Mouse (Mus musculus) T-helper 17 cell (primary cell): ENCODE measurements around the gene Zfp934.
"Not testable (repeated sequence)": the region's sequence is repeated elsewhere in the genome, so short reads cannot be mapped to it uniquely, and the experiment has no call there.

Experiments used
- in situ Hi-C, 2 experiments: fragments of 300-600 bp; cut with MboI, MseI; formaldehyde crosslinking; loops; 1 replicate in 1 of 2; 2 replicates in 1 of 2; pipeline ENCODE4 v1.15.1; 2025; ENCODE audit warnings: high pct_unique_total_duplicates in 2 of 2

Gene Zfp934

DNA sequence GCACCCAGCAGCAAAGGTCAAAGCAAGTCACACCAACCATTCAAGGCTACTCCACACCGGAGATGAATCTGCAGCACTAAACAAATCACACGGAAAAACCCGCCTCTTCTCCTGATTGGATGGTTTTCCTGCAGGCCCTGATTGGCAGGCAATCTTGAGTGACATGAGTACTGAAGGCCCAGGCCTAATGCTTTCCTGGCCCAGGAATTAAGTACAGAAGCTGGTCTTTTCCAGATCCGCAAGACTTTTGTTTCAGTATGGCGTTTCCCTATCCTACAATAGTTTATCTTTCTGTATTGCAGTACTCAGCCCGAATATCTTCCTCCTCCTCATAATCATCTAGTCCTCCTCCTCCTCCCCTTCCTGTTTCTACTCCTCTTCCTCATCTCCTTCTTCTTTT, at the start of gene Zfp934:
Gene Zfp934 (minus strand): TSS at position 101 of the 400 bp plus-strand sequence.
- in situ Hi-C loops, result loop anchor here in 1 of 2 experiments (5.0 kb wide), 1 partner anchor 489 kb away; no protein-coding TSS in a partner anchor

DNA sequence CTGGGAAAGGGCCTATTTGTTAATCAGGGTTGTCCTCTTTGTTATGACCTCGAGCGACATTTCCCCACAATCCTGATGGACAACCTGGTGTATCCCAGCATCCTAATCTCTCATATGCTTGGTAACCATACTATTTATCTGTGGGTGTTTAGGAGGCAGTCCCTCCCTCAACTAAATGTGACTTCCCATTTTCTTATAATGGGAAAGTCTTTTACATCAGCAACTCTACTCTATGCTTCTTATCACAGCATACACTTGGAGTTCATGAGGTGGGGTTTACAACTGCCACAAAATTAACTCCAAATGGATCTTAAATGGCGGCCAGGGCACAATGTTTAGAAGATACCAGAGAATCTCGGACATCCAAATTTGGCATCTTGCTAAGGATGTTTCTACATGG, 46.5 kb upstream of the Zfp934 start:
- in situ Hi-C loops, result loop anchor here in 1 of 2 experiments (10.0 kb wide), 1 partner anchor 1723 kb away; the partner anchor contains the start of genes Ctla2b and Gm49392

DNA sequence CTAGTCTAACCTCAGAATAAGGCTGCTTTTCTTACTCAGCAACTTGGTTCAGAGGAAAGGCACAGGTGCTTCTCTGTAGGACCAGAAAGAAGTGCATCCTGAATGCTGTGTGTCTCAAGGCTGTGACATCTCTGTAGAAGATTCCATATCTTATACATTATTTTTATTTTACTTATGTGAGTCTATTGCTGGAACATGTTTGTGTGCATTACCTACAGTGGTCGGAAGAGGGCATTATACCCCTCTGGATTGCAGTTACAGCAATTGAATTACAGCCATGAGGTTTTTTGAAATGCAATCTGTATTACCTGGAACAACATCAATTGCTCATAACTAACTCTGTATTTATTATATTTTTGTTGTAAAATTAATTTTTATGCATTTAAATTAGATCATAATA, 9.3 kb downstream of the Zfp934 start:
- in situ Hi-C loops, result not testable (repeated sequence)

DNA sequence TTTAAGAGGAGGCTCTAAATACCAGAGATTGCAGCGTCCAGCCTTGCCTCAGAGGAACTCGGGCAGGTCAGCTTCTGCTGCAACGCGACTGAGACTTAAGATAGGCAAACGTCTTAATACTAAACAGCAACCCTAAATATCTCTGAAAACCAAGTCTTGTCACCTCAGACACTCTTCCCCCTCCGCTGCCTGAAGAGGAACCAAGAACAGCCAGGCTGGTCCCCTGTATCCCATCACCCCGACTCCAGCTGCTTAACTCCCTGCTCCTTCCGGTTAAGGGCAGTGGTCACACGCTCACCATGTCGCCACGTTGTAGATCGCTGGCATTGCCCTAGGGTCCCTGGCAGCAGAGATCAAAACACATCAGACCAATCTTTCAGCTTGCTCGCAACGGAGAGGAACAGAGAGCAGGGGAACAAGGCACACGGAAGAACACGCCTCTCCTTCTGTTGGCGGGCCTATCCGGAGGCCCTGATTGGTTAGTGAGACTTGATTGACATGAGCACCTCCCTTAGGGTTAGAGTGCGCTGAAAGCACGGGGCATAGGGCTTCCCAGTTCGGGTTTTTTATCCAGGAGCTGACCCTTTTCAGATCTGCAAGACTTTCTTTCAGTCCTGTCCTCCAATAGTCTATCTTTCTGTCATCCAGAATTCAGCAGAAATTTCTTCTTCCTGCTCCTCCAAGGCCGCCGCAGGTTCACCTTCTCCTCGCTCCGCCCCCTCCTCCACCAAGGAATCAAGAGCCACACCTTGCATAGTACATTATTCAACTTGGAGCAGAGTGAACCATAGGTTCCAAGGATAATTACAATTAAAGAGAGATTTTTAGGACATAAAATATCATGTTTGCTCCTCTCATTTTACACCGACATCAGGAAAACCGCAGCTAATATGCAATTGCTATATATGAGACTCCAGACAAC, 12.5 kb downstream of the Zfp934 start, which contains the start of gene Zfp935:
Gene Zfp935 (minus strand): TSS at position 323 of the 922 bp plus-strand sequence.
- in situ Hi-C loops, result loop anchor here (5.0 to 10.0 kb wide), 3 partner anchors 296 to 756 kb away; partner anchors contain the start of gene Fbp2 (in 1 of the 2)

DNA sequence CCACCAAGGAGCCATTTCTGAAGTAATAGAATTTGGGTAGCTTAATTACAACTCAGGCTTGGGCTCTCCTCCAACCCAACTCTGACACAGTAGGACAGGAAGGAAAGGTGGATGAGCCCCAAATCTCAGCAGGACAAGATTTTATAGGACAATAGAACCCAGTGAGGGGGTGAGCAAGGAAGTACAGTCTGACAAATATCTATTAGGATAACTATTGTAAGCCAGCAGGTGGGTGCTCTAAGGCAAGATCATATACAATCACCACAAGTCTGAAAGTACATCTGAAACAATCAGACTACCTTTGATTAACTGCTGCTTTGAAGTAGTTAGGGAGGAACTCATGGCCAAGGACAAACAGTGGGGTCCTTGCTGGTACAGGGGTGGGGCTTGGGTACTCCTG, 40.9 kb downstream of the Zfp934 start:
- in situ Hi-C loops, result loop anchor here in 1 of 2 experiments (5.0 kb wide), 1 partner anchor 498 kb away; no protein-coding TSS in a partner anchor

- in situ Hi-C loops, result not testable (repeated sequence)
These were observed 60.2 kb downstream of the Zfp934 start for GRCm38 (mm10) chr13:62510641-62511420.

DNA sequence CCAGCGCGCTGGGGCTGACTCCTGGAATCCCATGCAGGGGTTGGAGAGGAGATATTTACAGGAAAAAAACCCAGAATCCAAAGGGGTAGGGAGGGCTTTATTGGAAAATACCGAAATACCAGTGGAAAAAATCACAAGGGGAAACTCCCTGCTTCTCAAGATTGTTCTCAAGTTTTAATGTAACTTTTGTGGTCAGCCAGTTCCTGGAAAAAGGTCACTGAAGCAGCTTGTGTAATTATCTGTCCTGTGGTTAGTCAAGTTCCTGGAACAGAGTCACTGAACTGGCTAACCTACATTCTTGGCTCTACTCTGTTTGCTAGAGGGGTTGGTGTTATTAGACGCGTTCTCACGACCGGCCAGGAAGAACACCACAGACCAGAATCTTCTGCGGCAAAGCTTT, 98.3 kb downstream of the Zfp934 start:
- in situ Hi-C loops, result not testable (repeated sequence)

DNA sequence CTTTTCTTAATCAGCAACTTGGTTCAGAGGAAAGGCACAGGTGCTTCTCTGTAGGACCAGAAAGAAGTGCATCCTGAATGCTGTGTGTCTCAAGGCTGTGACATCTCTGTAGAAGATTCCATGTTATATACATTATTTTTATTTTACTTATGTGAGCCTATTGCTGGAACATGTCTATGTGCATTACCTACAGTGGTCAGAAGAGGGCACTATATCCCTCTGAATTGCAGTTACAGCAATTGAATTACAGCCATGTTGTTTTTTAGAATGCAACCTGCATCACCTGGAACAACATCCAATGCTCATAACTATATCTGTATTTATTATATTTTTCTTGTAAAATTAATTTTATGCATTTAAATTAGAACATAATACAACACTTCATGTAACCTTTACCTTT, 101.1 kb downstream of the Zfp934 start:
- in situ Hi-C loops, result loop anchor here (5.0 to 10.0 kb wide), 6 partner anchors 155 to 1765 kb away; partner anchors contain the start of genes 6720489N17Rik (in 1 of the 2) and Platr25 (in 1 of the 2)

DNA sequence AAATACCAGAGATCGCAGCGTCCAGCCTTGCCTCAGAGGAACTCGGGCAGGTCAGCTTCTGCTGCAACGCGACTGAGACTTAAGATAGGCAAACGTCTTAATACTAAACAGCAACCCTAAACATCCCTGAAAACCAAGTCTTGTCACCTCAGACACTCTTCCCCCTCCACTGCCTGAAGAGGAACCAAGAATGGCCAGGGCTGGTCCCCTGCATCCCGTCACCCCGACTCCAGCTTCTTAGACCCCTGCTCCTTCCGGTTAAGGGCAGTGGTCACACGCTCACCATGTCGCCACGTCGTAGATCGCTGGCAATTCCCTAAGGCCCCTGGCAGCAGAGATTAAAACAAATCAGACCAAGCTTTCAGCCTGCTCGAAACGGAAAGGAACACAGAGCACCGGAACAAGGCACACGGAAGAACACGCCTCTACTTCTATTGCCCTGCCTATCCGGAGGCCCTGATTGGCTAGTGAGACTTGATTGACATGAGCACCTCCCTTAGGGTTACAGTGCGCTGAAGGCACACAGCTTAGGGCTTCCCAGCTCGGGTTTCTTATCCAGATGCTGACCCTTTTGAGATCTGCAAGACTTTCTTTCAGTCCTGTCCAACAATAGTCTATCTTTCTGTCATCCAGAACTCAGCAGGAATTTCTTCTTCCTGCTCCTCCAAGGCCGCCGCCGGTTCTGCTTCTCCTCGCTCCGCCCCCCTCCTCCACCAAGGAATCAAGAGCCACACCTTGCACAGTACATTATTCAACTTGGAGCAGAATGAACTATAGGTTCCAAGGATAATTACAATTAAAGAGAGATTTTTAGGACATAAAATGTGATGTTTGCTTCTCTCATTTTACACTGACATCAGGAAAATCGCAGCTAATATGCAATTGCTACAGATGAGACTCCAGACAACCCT, 104.3 kb downstream of the Zfp934 start, which contains the start of gene Gm49359:
Gene Gm49359 (minus strand): TSS at position 409 of the 911 bp plus-strand sequence.
- in situ Hi-C loops, result loop anchor here (5.0 to 10.0 kb wide), 6 partner anchors 158 to 1768 kb away; partner anchors contain the start of genes 6720489N17Rik (in 1 of the 2) and Platr25 (in 1 of the 2)
